Mouse (Mus musculus) ES-E14 (cell line): ENCODE measurements around the gene Vav1. TPM values are rescaled to one million over a fixed set of nuclear protein-coding genes. Genes with fewer than 3 reads are reported as not detected.
A peak's percentile ranks its signal among the peaks of the same experiment; 100 is the strongest.
"Not testable (repeated sequence)": the region's sequence is repeated elsewhere in the genome, so short reads cannot be mapped to it uniquely, and the experiment has no call there.

Source experiments
- DNase-seq: peaks from one replicate; pipeline ENCODE4 v3.0.0-alpha.2; 2013; ENCODE audit warnings: low read depth, low spot score
- H3K27ac ChIP-seq: 2 replicates; pipeline ENCODE4 v1.5.1; 2012; ENCODE audit warnings: low read depth, mild to moderate bottlenecking, low read length, moderate library complexity, mixed read lengths; ENCODE audit not compliant: poor library complexity, insufficient read depth, severe bottlenecking
- H3K36me3 ChIP-seq: 2 replicates; pipeline ENCODE4 v1.6.1; 2012; ENCODE audit warnings: mild to moderate bottlenecking, low read length, moderate library complexity, mixed read lengths; ENCODE audit not compliant: control insufficient read depth, poor library complexity, insufficient read depth, severe bottlenecking
- H3K4me1 ChIP-seq, 2 experiments: fragments of 150-350 bp in 1 of 2; sonication (generic) in 1 of 2; 2 replicates each; pipeline ENCODE4 v1.6.1; 2012; ENCODE audit warnings: low read length in 2 of 2, mild to moderate bottlenecking in 1 of 2, mixed read lengths in 1 of 2; ENCODE audit not compliant: control insufficient read depth in 2 of 2, insufficient read depth in 2 of 2, poor library complexity in 1 of 2
- H3K4me3 ChIP-seq, 2 experiments: fragments of 150-350 bp in 1 of 2; sonication (generic) in 1 of 2; 2 replicates each; pipeline ENCODE4 v1.5.1; 2012; ENCODE audit warnings: low read length in 2 of 2, low read depth in 1 of 2, mild to moderate bottlenecking in 1 of 2, mixed read lengths in 1 of 2; ENCODE audit not compliant: insufficient read depth in 1 of 2, poor library complexity in 1 of 2, severe bottlenecking in 1 of 2
- H3K9ac ChIP-seq: 2 replicates; pipeline ENCODE4 v1.6.1; 2012; ENCODE audit warnings: low read depth, mild to moderate bottlenecking, low read length, mixed read lengths; ENCODE audit not compliant: poor library complexity, insufficient read depth, severe bottlenecking
- H3K9me3 ChIP-seq: fragments of 150-350 bp; sonication (generic); 2 replicates; pipeline ENCODE4 v1.6.1; 2012; ENCODE audit warnings: low read depth, mild to moderate bottlenecking, low read length; ENCODE audit not compliant: control insufficient read depth, insufficient read depth
- CHD2 ChIP-seq: IDR thresholded peaks from 2 replicates; pipeline ENCODE4 v1.6.1; 2014; ENCODE audit warnings: mild to moderate bottlenecking, low read depth, low read length, inconsistent platforms
- HCFC1 ChIP-seq: IDR thresholded peaks from 2 replicates; pipeline ENCODE4 v1.6.1; 2012; ENCODE audit warnings: low read length, inconsistent platforms, borderline replicate concordance; ENCODE audit not compliant: insufficient read depth
- MAFK ChIP-seq: IDR thresholded peaks from 2 replicates; pipeline ENCODE4 v1.6.1; 2014; ENCODE audit warnings: mild to moderate bottlenecking, low read depth, low read length, inconsistent platforms; ENCODE audit not compliant: insufficient read depth
- ZC3H11A ChIP-seq: IDR thresholded peaks from 2 replicates; pipeline ENCODE4 v1.6.1; 2012; ENCODE audit warnings: low read depth, mild to moderate bottlenecking, inconsistent platforms, low read length, borderline replicate concordance
- ZNF384 ChIP-seq: IDR thresholded peaks from 2 replicates; pipeline ENCODE4 v1.6.1; 2012; ENCODE audit warnings: low read depth, low read length, inconsistent platforms
- in situ Hi-C, 2 experiments: fragments of 600-800 bp; cut with MboI; formaldehyde crosslinking; loops; one replicate each; pipeline ENCODE4 v1.15.1; 2025; ENCODE audit warnings: low sequenced_read_pairs in 2 of 2, inconsistent platforms in 1 of 2; ENCODE audit not compliant: unreplicated experiment in 2 of 2
- total RNA-seq: library from RNA; depleted of rRNA; stranded (reverse); fragments of 300-350 nt; gene quantifications from 2 replicates; pipeline ENCODE4 v1.2.3, GENCODE M21; 2012

The Vav1 gene
- total RNA-seq, 1 experiment = 1.3 TPM

DNA sequence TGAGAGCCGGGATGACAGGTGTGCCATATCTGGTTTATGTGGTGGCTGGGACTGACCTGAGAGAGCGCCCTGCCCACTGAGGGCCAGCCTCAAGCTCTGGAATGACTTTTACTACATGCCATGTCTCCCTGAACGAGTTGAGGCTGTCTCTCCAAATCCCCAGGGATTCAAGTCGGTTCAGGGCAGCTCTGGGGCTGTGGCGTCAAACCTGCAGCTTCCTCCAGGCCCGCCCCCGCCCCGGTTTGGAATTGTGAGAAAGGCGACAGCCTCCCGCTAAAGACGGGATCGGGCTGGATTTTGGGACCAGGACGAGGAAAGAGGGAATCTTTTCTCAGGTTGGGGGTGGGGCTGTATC is 2.9 kb upstream of the Vav1 start:
- TF ChIP-seq CHD2 (no peak), MAFK (no peak), ZC3H11A (no peak), HCFC1 (no peak), ZNF384 (no peak)
- Histone ChIP-seq H3K9me3 (no peaks in the 10 kb centered on the region), H3K27ac (no peak overlapping the region), H3K4me3 (peak overlapping the region; percentile 72 to 86; a peak in 3 of 4 replicates), H3K9ac (no peak overlapping the region), H3K4me1 (peaks cover 5 to 25% of the 10 kb centered on the region in 2 experiments; a peak in 3 of 4 replicates), H3K36me3 (no peaks in the 10 kb centered on the region)
- no peak for DNase-seq
- in situ Hi-C loops = no loop called here

DNA sequence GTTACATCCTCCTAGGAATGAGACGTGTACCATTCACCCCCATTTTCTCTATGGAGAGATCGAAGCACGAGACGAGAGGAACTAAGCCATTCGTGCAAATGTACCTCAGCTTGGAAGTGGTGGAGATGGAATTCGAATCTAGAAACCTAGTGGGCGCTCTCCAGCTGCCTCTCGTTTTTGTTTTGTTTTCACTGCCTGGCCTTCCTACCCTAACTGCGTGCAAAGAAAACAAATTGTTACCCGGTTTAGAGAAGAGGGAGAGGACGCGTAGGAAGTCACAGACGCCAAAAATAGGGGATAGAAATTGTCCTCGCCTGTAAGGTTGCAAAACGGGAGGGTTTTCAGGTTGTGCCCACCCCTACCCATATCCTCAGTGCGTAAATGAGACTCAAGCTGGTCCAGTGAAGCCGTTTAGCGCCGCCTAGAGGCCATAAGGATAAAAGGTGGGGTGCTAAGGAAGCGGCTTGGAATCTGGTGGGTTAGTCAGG is 2.2 kb upstream of the Vav1 start:
- peak overlapping the region; percentile 39 to 53; a peak in 3 of 4 replicates for H3K4me3 ChIP-seq
- no peaks in the 10 kb centered on the region for H3K36me3 ChIP-seq
- H3K4me1 ChIP-seq = peaks cover 5 to 25% of the 10 kb centered on the region in 2 experiments; a peak in 3 of 4 replicates
- in situ Hi-C loops = no loop called here
- peak; percentile 84 for DNase-seq
- H3K9ac ChIP-seq = no peak overlapping the region
- no peaks in the 10 kb centered on the region for H3K9me3 ChIP-seq
- H3K27ac ChIP-seq = no peak overlapping the region
- no peak for TF ChIP-seq CHD2
- TF ChIP-seq MAFK = no peak
- TF ChIP-seq ZNF384 = no peak
- no peak for TF ChIP-seq HCFC1
- TF ChIP-seq ZC3H11A = no peak

- H3K36me3 ChIP-seq, in situ Hi-C loops, DNase-seq, H3K4me3 ChIP-seq, H3K9ac ChIP-seq, H3K27ac ChIP-seq, H3K9me3 ChIP-seq: not testable (repeated sequence)
- peaks cover 5 to 25% of the 10 kb centered on the region in 2 experiments; a peak in 3 of 4 replicates for H3K4me1 ChIP-seq
Measured at GRCm38 (mm10) chr17:57277598-57278261, 1.2 kb upstream of the Vav1 start.

DNA sequence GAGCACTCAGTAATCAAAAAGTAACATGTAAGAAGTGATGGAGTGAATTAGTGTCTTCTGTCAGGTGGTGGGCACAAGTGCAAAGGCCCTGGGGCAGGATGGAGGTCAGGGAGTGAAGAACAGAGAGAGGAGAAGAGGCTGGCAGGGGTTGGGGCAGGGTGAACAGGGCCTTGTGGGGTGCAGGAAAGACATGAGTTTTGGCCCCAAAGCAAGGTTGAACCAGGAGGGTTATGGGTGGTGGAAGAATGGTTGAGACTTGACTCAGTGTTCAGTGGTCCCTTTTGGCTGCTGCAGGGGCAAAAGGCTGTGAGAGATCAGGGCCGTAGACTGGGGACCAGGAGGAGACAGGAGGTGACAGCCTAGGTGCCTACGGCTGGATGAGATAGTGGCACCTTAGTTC is 363 bp upstream of the Vav1 start:
- DNase-seq = no peak
- no peak overlapping the region for H3K4me3 ChIP-seq
- peaks cover 4 to 25% of the 10 kb centered on the region in 2 experiments; a peak in 3 of 4 replicates for H3K4me1 ChIP-seq
- TF ChIP-seq HCFC1 (no peak), CHD2 (no peak), ZC3H11A (no peak), ZNF384 (no peak), MAFK (no peak)
- in situ Hi-C loops = no loop called here
- no peaks in the 10 kb centered on the region for H3K36me3 ChIP-seq
- no peaks in the 10 kb centered on the region for H3K9me3 ChIP-seq
- no peak overlapping the region for H3K27ac ChIP-seq
- no peak overlapping the region for H3K9ac ChIP-seq
